Mouse (Mus musculus) myocyte (in vitro differentiated cells): ENCODE measurements around the gene Fam3a. TPM values are rescaled to one million over a fixed set of nuclear protein-coding genes. Genes with fewer than 3 reads are reported as not detected.

Experiments
- H3K27me3 ChIP-seq: one replicate; pipeline ENCODE4 v1.6.1; 2011; ENCODE audit not compliant: control insufficient read depth, insufficient read depth, insufficient read length
- H3K36me3 ChIP-seq: one replicate; pipeline ENCODE4 v1.6.1; 2011; ENCODE audit not compliant: control insufficient read depth, insufficient read depth
- H3K4me2 ChIP-seq: one replicate; pipeline ENCODE4 v1.6.1; 2011; ENCODE audit warnings: low read depth, control low read depth
- H3K4me3 ChIP-seq: one replicate; pipeline ENCODE4 v1.5.1; 2011; ENCODE audit warnings: mild to moderate bottlenecking, control low read depth, moderate library complexity
- H3K79me2 ChIP-seq: one replicate; pipeline ENCODE4 v1.6.1; 2011; ENCODE audit not compliant: control insufficient read depth, insufficient read depth
- H3ac ChIP-seq: one replicate; pipeline ENCODE4 v1.6.1; 2011; ENCODE audit not compliant: control insufficient read depth, insufficient read length
- CEBPB ChIP-seq: IDR thresholded peaks from 2 replicates; pipeline ENCODE4 v1.6.1; 2011; ENCODE audit warnings: mild to moderate bottlenecking, moderate library complexity; ENCODE audit not compliant: poor library complexity, insufficient read depth, severe bottlenecking
- E2F4 ChIP-seq: IDR thresholded peaks from one replicate; pipeline ENCODE4 v1.6.1; 2011; ENCODE audit warnings: mild to moderate bottlenecking, control low read depth, moderate library complexity; ENCODE audit not compliant: insufficient read depth
- MAX ChIP-seq: IDR thresholded peaks from one replicate; pipeline ENCODE4 v1.6.1; 2011; ENCODE audit warnings: low read depth, mild to moderate bottlenecking, control low read depth
- MYOD1 ChIP-seq, 3 experiments: IDR thresholded peaks; one replicate each; pipeline ENCODE4 v1.6.1; 2011; ENCODE audit warnings: control low read depth in 2 of 3, low read depth in 2 of 3, mild to moderate bottlenecking in 2 of 3, moderate library complexity in 1 of 3; ENCODE audit not compliant: insufficient read length in 2 of 3, control insufficient read depth in 1 of 3
- MYOG ChIP-seq, 3 experiments: IDR thresholded peaks; one replicate each; pipeline ENCODE4 v1.6.1; 2011; ENCODE audit warnings: control low read depth in 2 of 3, low read depth in 2 of 3, mild to moderate bottlenecking in 2 of 3; ENCODE audit not compliant: insufficient read length in 2 of 3, control insufficient read depth in 1 of 3, insufficient read depth in 1 of 3
- POLR2A ChIP-seq: IDR thresholded peaks from one replicate; pipeline ENCODE4 v1.6.1; 2011; ENCODE audit warnings: low read depth, mild to moderate bottlenecking, control low read depth, moderate library complexity; ENCODE audit not compliant: insufficient read length
- POLR2AphosphoS2 ChIP-seq: IDR thresholded peaks from one replicate; pipeline ENCODE4 v1.6.1; 2011; ENCODE audit warnings: low read depth, control low read depth; ENCODE audit not compliant: insufficient read length
- REST ChIP-seq: IDR thresholded peaks from one replicate; pipeline ENCODE4 v1.6.1; 2011; ENCODE audit warnings: mild to moderate bottlenecking, control low read depth, moderate library complexity; ENCODE audit not compliant: insufficient read depth, insufficient read length
- SRF ChIP-seq: IDR thresholded peaks from one replicate; pipeline ENCODE4 v1.6.1; 2011; ENCODE audit warnings: low read depth; ENCODE audit not compliant: control insufficient read depth, insufficient read length
- TCF12 ChIP-seq: IDR thresholded peaks from one replicate; pipeline ENCODE4 v1.6.1; 2011; ENCODE audit warnings: mild to moderate bottlenecking, control low read depth; ENCODE audit not compliant: poor library complexity, insufficient read depth, severe bottlenecking
- TCF3 ChIP-seq: IDR thresholded peaks from one replicate; pipeline ENCODE4 v1.6.1; 2011; ENCODE audit warnings: low read depth, control low read depth; ENCODE audit not compliant: insufficient read length
- USF1 ChIP-seq: IDR thresholded peaks from one replicate; pipeline ENCODE4 v1.6.1; 2011; ENCODE audit warnings: low read depth, mild to moderate bottlenecking, control low read depth, moderate library complexity
- polyA plus RNA-seq: library from polyadenylated mRNA; unstranded; fragments of >200 nt; fragmentation: generic; extraction: Trizol; gene quantifications from one replicate; pipeline ENCODE4 v1.2.1, GENCODE M21; 2012; ENCODE audit warnings: missing spikeins

The Fam3a gene
- polyA plus RNA-seq, 1 experiment: 19.5 TPM

DNA sequence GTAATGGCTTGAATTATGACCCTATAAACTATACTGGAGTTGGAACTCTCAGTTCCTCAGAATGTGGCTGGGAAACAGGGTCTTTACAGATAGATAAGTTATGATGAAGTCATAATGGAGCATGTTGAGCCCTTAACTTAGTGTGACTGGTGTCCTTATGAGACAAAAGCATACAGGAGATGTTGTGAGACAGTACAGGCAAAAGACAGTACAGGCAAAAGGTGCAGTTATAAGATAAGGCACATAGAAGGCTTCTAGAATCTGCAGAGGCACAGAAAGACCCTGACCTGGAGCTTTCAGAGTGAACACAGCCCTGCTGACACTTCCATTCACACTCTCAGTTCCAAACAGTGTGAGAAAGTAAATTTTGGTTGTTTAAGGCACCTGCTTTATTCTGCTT, 4.9 kb downstream of the Fam3a start:
- no peak for TF ChIP-seq USF1
- TF ChIP-seq E2F4: no peak
- no peak for TF ChIP-seq MYOG (IDR thresholded peaks at IDR 0.05; ENCODE audit: control insufficient read depth in 1 of 3, insufficient read depth in 1 of 3, insufficient read length in 2 of 3, low read depth in 2 of 3)
- no peak for TF ChIP-seq TCF3
- TF ChIP-seq SRF: no peak
- TF ChIP-seq POLR2A: no peak
- no peak for TF ChIP-seq MYOD1 (IDR thresholded peaks at IDR 0.05; ENCODE audit: control insufficient read depth in 1 of 3, insufficient read length in 2 of 3, low read depth in 2 of 3)
- no peak for TF ChIP-seq TCF12
- TF ChIP-seq POLR2AphosphoS2: no peak
- TF ChIP-seq REST: no peak
- TF ChIP-seq MAX: no peak
- no peak for TF ChIP-seq CEBPB
- no peak overlapping the region for H3K4me2 ChIP-seq
- H3K36me3 ChIP-seq: no peaks in the 10 kb centered on the region
- H3K79me2 ChIP-seq: no peaks in the 10 kb centered on the region
- H3ac ChIP-seq: no peak overlapping the region
- no peak overlapping the region for H3K4me3 ChIP-seq
- H3K27me3 ChIP-seq: no peaks in the 10 kb centered on the region

DNA sequence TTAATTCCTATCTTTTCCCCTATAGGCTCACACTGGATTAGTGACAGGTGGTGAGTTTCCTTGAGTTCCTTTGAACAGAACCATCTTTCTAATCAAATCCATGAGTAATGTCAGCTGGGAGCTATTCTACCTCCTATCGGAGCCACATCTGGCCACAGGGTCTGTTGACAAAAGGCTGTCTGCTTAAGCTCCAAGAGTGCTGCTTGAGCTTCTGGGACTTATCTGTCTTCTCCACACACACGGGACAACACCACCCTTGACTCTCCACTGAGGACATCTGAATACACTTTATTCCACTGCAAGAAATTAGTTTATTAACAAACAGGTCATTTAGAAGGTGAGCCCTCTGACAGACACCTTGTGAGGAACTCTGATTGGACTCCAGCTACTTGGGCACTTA, 8.6 kb downstream of the Fam3a start:
- Histone ChIP-seq H3ac (no peak overlapping the region), H3K4me3 (no peak overlapping the region), H3K27me3 (no peaks in the 10 kb centered on the region), H3K79me2 (no peaks in the 10 kb centered on the region), H3K4me2 (no peak overlapping the region), H3K36me3 (no peaks in the 10 kb centered on the region)
- TF ChIP-seq POLR2A: no peak
- TF ChIP-seq MYOD1 (IDR thresholded peaks at IDR 0.05; ENCODE audit: control insufficient read depth in 1 of 3, insufficient read length in 2 of 3, low read depth in 2 of 3): no peak
- TF ChIP-seq SRF: no peak
- no peak for TF ChIP-seq USF1
- no peak for TF ChIP-seq CEBPB
- TF ChIP-seq REST: no peak
- TF ChIP-seq MYOG (IDR thresholded peaks at IDR 0.05; ENCODE audit: control insufficient read depth in 1 of 3, insufficient read depth in 1 of 3, insufficient read length in 2 of 3, low read depth in 2 of 3): no peak
- no peak for TF ChIP-seq TCF3
- TF ChIP-seq POLR2AphosphoS2: no peak
- TF ChIP-seq E2F4: no peak
- no peak for TF ChIP-seq MAX
- TF ChIP-seq TCF12: no peak

DNA sequence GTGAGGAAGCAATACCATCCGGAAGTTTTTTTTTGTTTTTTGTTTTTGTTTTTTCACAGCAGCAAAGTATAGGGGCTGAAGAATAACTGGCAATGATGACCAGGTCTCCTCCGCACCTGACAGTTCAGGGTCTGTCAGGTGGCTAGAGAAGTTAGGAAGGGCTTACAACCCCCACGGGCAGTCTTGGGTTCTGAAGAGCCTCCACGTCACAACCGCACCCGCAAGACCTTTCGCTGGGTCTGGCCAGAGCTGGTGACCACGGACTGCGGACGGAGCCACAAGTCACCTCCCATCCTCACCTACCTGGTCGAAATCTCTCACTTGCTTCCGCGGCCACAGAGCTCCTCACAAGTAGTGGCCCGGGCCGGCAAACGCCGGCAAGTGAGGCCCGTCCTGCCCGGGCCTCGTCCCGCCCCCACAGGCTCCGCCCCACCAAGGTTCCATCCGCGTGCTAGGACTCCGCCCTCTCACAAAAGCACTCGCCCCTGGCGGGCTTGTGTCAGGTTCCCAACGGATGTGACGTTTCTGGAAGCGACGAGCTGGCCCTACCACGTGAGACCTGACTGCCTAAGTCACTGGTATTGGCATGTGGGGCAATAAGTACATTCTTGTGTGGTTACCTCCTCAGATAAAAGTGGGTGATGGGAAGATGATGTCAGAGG, 20.1 kb downstream of the Fam3a start, which contains the start of the genes Ubl4a and Slc10a3:
TSS of gene Ubl4a (minus strand) at position 331 of the 662 bp plus-strand sequence.
TSS of gene Slc10a3 (minus strand) at position 462 of the 662 bp plus-strand sequence.
- H3K4me2 ChIP-seq: peak within 1 kb of the TSS; percentile 91
- TF ChIP-seq MYOG (IDR thresholded peaks at IDR 0.05; ENCODE audit: control insufficient read depth in 1 of 3, insufficient read depth in 1 of 3, insufficient read length in 2 of 3, low read depth in 2 of 3) (no peak), USF1 (peak; percentile 80), POLR2A (peak; percentile 82), E2F4 (peak; percentile 16), POLR2AphosphoS2 (peak; percentile 80), CEBPB (no peak), TCF12 (no peak)
- H3K79me2 ChIP-seq: peaks cover under 1% of the 10 kb centered on the region
- peak within 1 kb of the TSS; percentile 38 for H3K4me3 ChIP-seq
- H3K27me3 ChIP-seq: no peaks in the 10 kb centered on the region
- H3ac ChIP-seq: no peak within 1 kb of the TSS
- H3K36me3 ChIP-seq: no peaks in the 10 kb centered on the region

DNA sequence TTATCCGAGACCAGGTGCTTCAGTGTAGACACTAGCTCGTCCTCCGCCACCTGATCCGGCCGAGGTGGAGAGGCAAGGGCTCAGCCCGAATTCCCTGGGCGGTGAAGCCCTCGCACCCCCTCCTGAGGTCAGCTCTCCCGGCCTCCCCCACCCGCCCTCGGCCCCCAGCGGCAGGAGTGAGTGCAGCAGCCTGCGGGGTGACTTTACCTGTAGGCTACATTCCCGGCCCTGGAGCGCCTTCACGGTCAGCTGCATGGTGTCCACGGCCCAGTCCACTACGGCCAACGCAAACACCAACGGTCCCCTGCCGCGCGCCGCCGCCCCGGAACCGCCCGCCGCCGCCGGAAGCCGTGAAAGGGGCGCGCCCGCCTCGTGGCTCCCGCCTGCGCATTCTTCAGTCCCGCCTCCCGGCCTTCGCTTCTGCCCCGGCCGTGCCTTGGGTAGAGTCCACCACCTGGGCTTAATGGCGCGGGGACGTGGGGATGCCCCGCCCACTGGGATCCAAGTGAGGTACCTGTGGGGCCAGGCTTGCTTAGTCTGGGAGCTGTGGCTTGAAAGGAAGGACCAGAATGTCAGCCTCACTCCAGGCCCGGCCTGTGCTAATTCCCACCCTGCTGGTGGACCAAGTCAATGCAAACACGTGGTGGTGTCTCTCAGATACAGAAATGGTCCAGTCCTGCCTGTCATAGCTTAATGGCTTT, 24.7 kb downstream of the Fam3a start:
- no peaks in the 10 kb centered on the region for H3K27me3 ChIP-seq
- peak overlapping the region; percentile 73 for H3K4me2 ChIP-seq
- peak overlapping the region; percentile 60 for H3K4me3 ChIP-seq
- H3K36me3 ChIP-seq: no peaks in the 10 kb centered on the region
- H3K79me2 ChIP-seq: peaks cover 7% of the 10 kb centered on the region
- TF ChIP-seq MYOG (IDR thresholded peaks at IDR 0.05; ENCODE audit: control insufficient read depth in 1 of 3, insufficient read depth in 1 of 3, insufficient read length in 2 of 3, low read depth in 2 of 3): no peak
- no peak for TF ChIP-seq E2F4
- no peak for TF ChIP-seq REST
- TF ChIP-seq POLR2A: peak; percentile 72
- TF ChIP-seq MYOD1 (IDR thresholded peaks at IDR 0.05; ENCODE audit: control insufficient read depth in 1 of 3, insufficient read length in 2 of 3, low read depth in 2 of 3): no peak
- TF ChIP-seq USF1: no peak
- TF ChIP-seq CEBPB: no peak
- peak; percentile 67 for TF ChIP-seq POLR2AphosphoS2
- TF ChIP-seq MAX: no peak
- no peak for TF ChIP-seq TCF3
- no peak for TF ChIP-seq TCF12
- no peak for TF ChIP-seq SRF
- H3ac ChIP-seq: peak overlapping the region; percentile 33
